Mouse (Mus musculus) heart, embryonic 14.5 days (tissue): ENCODE measurements around the gene Ifnab. TPM values are rescaled to one million over a fixed set of nuclear protein-coding genes. Genes with fewer than 3 reads are reported as not detected.

ENCODE experiments used
- ATAC-seq: fragments of 200-750 bp; cut with Nextera tagmentation; 2 replicates; pipeline ENCODE4 v1.8.0; 2017; ENCODE audit warnings: low read depth, moderate TSS enrichment; ENCODE audit not compliant: insufficient number of reproducible peaks, insufficient read depth, low FRiP score
- H3K27ac ChIP-seq, 2 experiments: fragments of 200-500 bp in 1 of 2; fragments of 300-500 bp in 1 of 2; sonication (generic) in 1 of 2; replicated peaks in 1 of 2; 2 replicates each; pipeline ENCODE4 v1.5.1; 2012 to 2014; ENCODE audit warnings: low read depth in 2 of 2, low read length in 2 of 2, control low read depth in 1 of 2, mild to moderate bottlenecking in 1 of 2, mixed read lengths in 1 of 2; ENCODE audit not compliant: control insufficient read depth in 1 of 2, insufficient read depth in 1 of 2
- H3K27me3 ChIP-seq: fragments of 300-500 bp; sonication (generic); 2 replicates; pipeline ENCODE4 v1.6.1; 2014; ENCODE audit warnings: mild to moderate bottlenecking, low read length, control low read depth; ENCODE audit not compliant: control insufficient read depth, insufficient read depth
- H3K36me3 ChIP-seq: fragments of 300-500 bp; sonication (generic); 2 replicates; pipeline ENCODE4 v1.6.1; 2014; ENCODE audit warnings: mild to moderate bottlenecking, control low read depth, low read length, mixed read lengths; ENCODE audit not compliant: control insufficient read depth, insufficient read depth
- H3K4me1 ChIP-seq, 2 experiments: fragments of 200-500 bp in 1 of 2; fragments of 300-500 bp in 1 of 2; sonication (generic) in 1 of 2; 2 replicates each; pipeline ENCODE4 v1.6.1; 2012 to 2014; ENCODE audit warnings: low read length in 2 of 2, control low read depth in 1 of 2, mixed read lengths in 1 of 2; ENCODE audit not compliant: control insufficient read depth in 2 of 2, insufficient read depth in 2 of 2
- H3K4me2 ChIP-seq: fragments of 300-500 bp; sonication (generic); 2 replicates; pipeline ENCODE4 v1.6.1; 2014; ENCODE audit warnings: mild to moderate bottlenecking, low read length
- H3K4me3 ChIP-seq, 2 experiments: fragments of 200-500 bp in 1 of 2; fragments of 300-500 bp in 1 of 2; sonication (generic) in 1 of 2; 2 replicates each; pipeline ENCODE4 v1.5.1; 2012 to 2014; ENCODE audit warnings: low read length in 2 of 2, mild to moderate bottlenecking in 2 of 2, control low read depth in 1 of 2, low read depth in 1 of 2, moderate library complexity in 1 of 2; ENCODE audit not compliant: control insufficient read depth in 1 of 2, insufficient read depth in 1 of 2
- H3K9ac ChIP-seq: fragments of 300-500 bp; sonication (generic); 2 replicates; pipeline ENCODE4 v1.6.1; 2014; ENCODE audit warnings: mild to moderate bottlenecking, low read length
- H3K9me3 ChIP-seq: fragments of 300-500 bp; sonication (generic); 2 replicates; pipeline ENCODE4 v1.6.1; 2016; ENCODE audit warnings: low read length, control low read depth; ENCODE audit not compliant: control insufficient read depth
- WGBS: fragments of 180-500 bp; shearing (Covaris S2); extraction: QIAGEN DNeasy Blood & Tissue Kit; methylation state at CpG from one replicate; pipeline ENCODE4 v1.1.7; 2014; 5-methylcytosine and 5-hydroxymethylcytosine counted together
- polyA plus RNA-seq: library from polyadenylated mRNA; unstranded; fragments of >200 nt; fragmentation: Nextera tagmentation; extraction: Ambion mirVana; gene quantifications from 2 replicates; pipeline ENCODE4 v1.2.1, GENCODE M21; 2014

Ifnab gene
- polyA plus RNA-seq, 1 experiment from 2014 or later: not detected

DNA sequence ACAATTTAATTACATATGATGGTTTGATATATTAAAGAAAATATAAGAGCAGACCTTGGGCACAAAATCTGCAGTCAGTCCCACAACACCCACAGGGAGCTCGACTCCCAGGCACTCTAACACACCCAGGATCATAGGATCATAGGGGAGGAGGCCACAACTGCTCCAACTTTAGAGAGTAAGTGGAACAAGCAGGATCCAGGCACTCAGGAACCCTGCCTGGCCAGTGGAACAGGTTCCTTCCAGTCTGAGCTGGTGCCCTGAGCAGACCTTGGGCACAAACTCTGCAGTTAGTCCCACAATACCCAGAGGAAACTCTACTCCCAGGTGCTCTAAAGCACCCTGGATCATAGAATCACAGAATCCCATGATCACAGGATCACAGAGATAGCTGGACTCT lies 35.7 kb downstream of the Ifnab start:
- Histone ChIP-seq H3K27me3 (no peaks in the 10 kb centered on the region), H3K9ac (no peak overlapping the region), H3K27ac (no peak overlapping the region), H3K4me3 (no peak overlapping the region), H3K9me3 (no peaks in the 10 kb centered on the region), H3K4me1 (no peaks in the 10 kb centered on the region), H3K4me2 (no peak overlapping the region), H3K36me3 (no peaks in the 10 kb centered on the region)
- 31% methylated on average over 1 of the region's 1 CpGs for WGBS
- ATAC-seq: no peak

DNA sequence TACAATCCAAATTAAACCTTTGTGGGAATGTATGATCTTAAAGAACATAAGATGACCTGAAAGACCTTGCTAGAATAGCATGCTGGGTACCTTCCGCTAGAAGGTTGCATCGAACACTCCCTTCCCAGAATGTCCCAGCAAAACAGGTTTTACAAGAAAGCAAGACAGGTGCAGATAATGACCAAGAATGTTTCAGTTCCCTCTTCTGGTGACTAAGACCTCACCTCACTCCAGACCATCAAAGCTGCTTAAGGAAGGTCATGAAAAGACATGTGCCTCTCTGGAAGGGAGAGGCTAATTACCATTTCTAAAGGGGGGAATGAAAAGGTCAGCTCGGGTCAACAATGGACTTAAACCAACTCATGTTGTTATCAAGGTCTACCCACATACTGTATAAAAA lies 37.5 kb downstream of the Ifnab start:
- H3K4me3 ChIP-seq: no peak overlapping the region
- no peak overlapping the region for H3K27ac ChIP-seq
- H3K4me2 ChIP-seq: no peak overlapping the region
- WGBS: 73% methylated on average over 3 of the region's 3 CpGs
- H3K27me3 ChIP-seq: no peaks in the 10 kb centered on the region
- no peaks in the 10 kb centered on the region for H3K9me3 ChIP-seq
- H3K4me1 ChIP-seq: no peaks in the 10 kb centered on the region
- ATAC-seq: no peak
- no peak overlapping the region for H3K9ac ChIP-seq
- H3K36me3 ChIP-seq: no peaks in the 10 kb centered on the region

- ATAC-seq: no peak
Observed at GRCm38 (mm10) chr4:88644359-88644758, 46.8 kb downstream of the Ifnab start, which contains the start of gene Ifna13. Gene Ifna13 (minus strand): TSS chr4:88644459.

GRCm38 (mm10) chr4:88642526-88642925 lies 48.6 kb downstream of the Ifnab start:
- Histone ChIP-seq H3K9me3 (no peaks in the 10 kb centered on the region), H3K36me3 (no peaks in the 10 kb centered on the region), H3K4me2 (no peak overlapping the region), H3K4me1 (no peaks in the 10 kb centered on the region), H3K27ac (no peak overlapping the region), H3K9ac (no peak overlapping the region), H3K4me3 (no peak overlapping the region), H3K27me3 (no peaks in the 10 kb centered on the region)
- WGBS: 47% methylated on average over 2 of the region's 2 CpGs
- no peak for ATAC-seq

More at GRCm38 (mm10) chr4:88644359-88644758, 46.8 kb downstream of the Ifnab start, which contains the start of gene Ifna13:
- H3K4me3 ChIP-seq: no peak within 1 kb of the TSS
- H3K4me2 ChIP-seq: no peak within 1 kb of the TSS
- H3K27me3 ChIP-seq: no peaks in the 10 kb centered on the region
- no peaks in the 10 kb centered on the region for H3K36me3 ChIP-seq
- no peak within 1 kb of the TSS for H3K27ac ChIP-seq
- no peaks in the 10 kb centered on the region for H3K4me1 ChIP-seq
- WGBS: 53% methylated on average over 2 of the region's 2 CpGs
- no peak within 1 kb of the TSS for H3K9ac ChIP-seq
- no peaks in the 10 kb centered on the region for H3K9me3 ChIP-seq

DNA sequence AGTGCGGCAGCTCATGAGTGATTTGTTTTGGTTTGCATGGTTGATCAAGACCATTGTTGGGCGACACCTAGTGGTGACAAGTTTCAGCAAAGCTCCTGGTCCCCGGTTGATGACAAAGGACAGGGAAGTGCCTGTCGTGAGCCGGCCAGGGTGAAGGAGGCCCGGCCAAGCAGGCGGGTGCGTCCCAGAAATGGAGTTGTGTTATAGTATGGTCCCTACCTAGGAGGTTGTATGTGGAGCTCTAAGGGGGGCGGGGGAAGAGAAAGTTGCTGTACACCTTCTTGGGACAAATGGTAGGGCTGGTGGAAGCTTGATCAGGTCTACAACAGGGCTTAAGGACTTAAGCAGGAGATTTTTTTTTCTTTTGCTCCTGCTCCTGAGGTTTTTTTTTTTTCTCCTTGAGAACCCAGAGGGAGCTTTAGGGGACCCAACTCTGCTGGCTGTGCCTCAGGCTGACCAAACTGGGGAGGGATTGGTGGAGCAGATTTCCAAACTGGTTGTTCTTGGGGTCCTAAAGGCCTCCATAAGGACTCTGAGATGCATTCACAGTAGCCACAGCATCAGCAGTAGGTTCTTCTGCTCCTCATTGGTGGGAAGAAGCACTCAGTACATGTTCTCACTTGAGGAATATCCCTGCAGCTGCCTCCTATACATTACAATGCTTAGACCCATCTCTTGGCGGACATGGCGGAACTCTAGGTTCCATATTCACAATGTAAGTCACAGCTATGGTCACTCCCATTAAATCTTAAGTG lies 49.9 kb downstream of the Ifnab start:
- 22% methylated on average over 11 of the region's 11 CpGs for WGBS
- Histone ChIP-seq H3K9me3 (no peaks in the 10 kb centered on the region), H3K4me3 (peak overlapping the region; percentile 51 to 61), H3K36me3 (no peaks in the 10 kb centered on the region), H3K4me2 (peak overlapping the region; percentile 65), H3K9ac (peak overlapping the region; percentile 68), H3K27ac (peak overlapping the region in 1 of 2 experiments; percentile 14; a peak in 1 of 4 replicates), H3K27me3 (no peaks in the 10 kb centered on the region), H3K4me1 (no peaks in the 10 kb centered on the region)
- peak; percentile 95 for ATAC-seq

DNA sequence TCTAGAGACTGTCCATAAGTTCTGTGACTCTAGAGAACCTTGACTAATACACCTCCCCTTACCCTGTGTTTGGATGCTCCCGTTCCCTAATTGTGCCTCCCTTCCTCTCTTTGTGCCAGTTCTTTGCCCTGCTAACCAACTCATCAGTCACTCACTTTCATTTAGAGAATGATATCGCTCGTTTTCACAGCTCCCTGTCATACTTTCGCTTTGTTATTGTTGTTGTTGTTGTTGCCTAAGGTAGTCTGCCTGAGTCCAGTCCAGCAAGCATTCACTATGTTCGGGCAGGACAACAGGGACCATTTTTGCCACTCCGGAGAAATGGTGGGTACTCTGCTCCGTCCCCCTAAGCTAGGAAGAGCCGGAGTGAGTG lies 50.5 kb downstream of the Ifnab start:
- 52% methylated on average over 8 of the region's 8 CpGs for WGBS
- Histone ChIP-seq H3K27me3 (no peaks in the 10 kb centered on the region), H3K4me3 (peak overlapping the region; percentile 51 to 61), H3K4me1 (no peaks in the 10 kb centered on the region), H3K36me3 (no peaks in the 10 kb centered on the region), H3K27ac (no peak overlapping the region), H3K9me3 (no peaks in the 10 kb centered on the region), H3K9ac (peak overlapping the region; percentile 68), H3K4me2 (peak overlapping the region; percentile 65)
- ATAC-seq: no peak
